Mouse (Mus musculus): ENCODE results near the gene Rad9b.
A peak's percentile ranks its signal among the peaks of the same experiment; 100 is the strongest.
"Not testable (repeated sequence)": the region's sequence is repeated elsewhere in the genome, so short reads cannot be mapped to it uniquely, and the experiment has no call there.

The Rad9b gene

DNA sequence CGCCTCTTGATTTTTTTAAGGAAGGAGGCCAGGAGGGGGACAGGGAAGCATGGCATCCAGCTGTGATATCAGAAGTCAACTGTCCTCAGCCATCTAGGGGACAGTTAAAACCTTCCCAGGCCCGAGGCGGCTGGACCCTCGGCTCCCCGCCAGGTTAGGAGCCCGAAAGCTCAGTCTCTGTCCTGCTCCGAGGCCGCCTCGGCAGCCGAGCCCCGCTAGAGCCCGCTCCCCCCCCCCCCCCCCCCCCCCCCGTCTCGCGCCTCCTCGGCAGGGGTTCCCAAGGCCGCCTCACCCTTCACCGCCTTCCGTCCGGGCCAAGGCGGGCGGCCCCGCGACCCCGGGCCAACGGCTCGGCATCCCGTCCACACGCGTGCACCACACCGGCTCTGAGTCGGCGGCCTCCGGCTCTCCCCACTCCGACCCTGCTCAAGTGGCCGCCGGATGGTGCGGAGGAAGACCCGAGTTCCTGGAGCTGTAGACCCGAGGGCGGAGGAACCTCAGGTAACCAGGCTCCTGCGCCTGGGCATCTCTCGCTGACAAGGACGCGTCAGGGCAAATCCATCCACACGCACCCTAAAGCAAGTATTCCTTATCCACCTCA, 17.7 kb upstream of the Rad9b start, which contains the start of gene Gpn3:
Gpn3 (plus strand) TSS at position 286 of the 601 bp plus-strand sequence.
- DNase-seq (ENCODE audit: low spot score in 2 of 2), result no peak

DNA sequence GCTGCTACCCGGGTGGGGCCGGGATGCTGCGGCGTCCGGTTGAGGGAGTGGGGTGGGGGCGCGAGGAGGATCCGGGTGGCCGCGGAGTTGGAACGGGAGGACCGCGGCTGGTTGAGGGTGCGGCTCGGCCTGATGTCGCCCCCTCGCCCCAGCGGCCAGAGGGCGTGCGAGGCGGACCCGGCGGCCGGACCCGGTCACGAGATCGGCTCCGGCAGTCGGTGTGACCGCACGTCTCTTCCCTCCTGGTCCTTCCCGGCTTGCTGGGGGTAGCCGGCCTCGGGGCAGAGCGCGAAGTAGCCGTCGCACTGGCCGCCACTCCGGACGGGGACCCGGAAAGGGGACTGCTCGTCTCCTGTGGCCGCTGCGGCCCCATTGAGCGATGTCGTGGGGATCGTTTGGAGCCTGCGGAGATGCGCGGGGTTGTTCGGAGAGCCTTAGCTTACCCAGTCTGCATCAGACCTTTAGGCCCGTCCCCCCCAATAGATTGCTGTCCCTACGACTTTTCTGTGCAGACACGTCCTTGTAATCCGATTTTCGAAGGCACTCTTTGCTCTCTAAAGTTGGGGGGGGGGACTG, 547 bp upstream of the Rad9b start:
- no peak for DNase-seq (ENCODE audit: low spot score in 2 of 2)

DNA sequence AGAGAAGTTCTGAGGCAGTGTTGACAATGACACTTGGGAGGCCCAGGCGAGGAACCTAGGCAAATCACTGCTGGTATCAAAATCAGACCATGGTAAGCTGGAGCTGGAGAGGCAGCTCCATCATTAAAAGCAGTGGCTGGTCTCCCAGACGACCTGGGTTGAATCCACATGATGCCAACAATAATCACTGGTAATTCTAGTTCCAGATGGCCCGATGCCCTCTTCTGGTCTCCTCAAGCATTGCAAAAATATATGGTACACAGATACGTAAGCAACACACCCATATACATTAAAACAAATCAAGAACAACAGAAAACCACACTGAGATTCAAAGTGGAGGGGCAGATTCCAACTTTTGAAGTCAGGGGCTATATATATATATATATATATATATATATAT, 8.3 kb downstream of the Rad9b start:
- DNase-seq (ENCODE audit: low spot score in 2 of 2), result no peak

DNA sequence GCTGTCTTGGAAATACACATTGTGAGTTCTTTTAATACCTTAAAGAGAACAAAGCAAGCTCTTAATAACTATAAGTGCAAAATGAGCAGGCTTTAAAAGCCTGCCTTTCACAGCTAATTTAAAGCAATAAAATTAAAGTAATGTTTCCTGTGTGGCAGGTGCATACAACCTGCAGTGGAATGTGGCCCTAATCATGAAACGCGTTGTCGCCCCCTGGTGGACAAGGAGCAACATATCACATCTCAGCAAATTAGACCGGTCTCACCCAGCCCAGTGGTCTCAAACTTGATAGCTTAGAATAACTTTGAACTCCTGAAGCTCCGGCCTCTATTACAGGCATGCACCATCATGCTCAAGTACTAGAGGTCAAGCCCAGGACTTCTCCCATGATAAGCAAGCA, 9.8 kb downstream of the Rad9b start:
- peak; percentile 28 to 34 for DNase-seq (ENCODE audit: low spot score in 2 of 2)

DNA sequence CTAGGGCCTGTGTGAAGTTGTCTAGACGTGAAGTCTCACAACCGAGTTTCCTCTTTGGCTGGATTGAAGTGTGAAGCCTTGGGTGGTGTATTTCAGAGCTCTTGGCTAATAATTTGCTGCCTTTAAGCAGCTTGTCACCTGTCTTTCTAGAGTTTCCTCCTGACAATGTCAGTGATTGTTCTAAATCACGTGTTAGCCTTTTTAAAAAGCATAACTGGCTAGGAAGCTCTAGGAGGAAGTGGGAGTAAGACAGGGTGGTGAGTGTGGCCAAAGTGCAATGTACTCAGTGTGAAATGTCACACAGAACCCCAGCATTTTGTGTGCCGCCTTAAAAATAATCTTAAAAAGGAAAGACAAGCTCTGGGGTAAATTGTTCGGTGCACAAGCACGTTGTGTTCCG, 10.3 kb downstream of the Rad9b start:
- DNase-seq (ENCODE audit: low spot score in 2 of 2), result no peak

DNA sequence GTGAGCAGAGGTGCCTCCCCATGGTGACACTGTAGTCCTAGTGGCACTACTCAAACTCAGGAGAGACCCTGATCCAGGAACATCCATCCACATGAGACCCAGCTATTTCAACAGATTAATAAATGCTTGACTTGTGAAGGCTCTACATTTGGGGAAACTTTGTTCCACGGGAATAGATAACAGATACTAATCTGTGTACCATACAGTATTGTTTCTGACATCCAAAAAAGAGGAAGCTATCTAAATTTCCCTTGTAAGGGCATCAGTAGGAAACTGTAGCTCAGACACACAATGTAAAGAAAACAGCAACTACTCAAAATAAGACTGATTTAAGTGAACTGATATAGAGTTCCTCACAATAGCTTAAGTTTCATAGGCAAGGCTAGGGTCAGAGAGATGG, 11.2 kb downstream of the Rad9b start:
- no peak for DNase-seq (ENCODE audit: low spot score in 2 of 2)

DNA sequence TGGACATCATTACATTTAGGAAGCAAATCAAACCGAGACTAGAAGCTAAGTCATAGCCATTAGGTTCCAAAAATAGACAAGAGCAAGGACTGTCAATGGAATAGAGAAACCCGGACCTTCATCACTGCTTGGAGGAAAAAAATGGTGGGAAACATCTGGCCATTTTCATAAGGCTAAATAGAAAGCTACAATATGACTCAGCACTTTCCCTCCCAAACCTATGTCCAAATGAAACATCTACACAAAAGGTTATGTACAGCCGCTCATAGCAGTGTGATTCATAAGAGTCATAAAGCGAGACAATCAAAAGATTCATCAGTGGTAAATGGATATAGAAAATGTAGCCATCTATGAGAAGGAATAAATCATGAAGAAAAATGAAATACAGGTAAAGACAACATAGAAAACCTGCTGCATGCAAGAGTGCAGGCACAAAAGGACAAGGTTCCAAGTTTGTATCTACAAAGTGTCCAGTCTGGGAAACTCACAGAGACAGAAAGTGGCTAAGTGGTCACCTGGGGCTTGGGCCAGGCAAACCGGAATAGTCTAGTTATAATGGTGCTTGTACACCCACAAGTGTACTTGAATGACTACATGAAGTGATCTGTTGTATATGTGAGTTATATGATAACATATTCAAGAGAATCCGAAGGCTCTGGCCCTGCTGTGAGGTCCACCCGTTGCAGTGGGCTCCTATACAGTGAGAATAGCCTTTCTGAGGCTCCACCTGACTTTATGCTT, 17.3 kb downstream of the Rad9b start:
- no peak for DNase-seq (ENCODE audit: low spot score in 2 of 2)

DNA sequence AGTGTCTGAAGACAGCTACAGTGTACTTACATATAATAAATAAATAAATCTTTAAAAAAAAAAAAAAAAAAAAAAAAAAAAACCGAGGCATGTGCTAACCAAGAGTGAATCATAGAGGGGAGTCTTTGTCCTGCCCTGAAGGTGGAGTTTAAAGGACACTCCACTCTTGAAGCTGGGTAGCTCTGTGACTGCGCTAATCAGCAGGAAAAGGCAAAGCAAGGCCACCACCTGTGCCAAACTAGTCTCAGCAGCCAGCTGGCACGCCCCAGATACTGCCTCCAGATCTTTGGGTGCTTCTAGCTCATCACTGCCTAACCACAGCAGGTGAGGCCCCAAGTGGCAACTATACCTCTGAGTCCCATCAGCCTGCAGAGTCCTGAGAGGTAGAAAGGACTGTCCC, 19.4 kb downstream of the Rad9b start:
- no peak for DNase-seq (ENCODE audit: low spot score in 2 of 2)

DNA sequence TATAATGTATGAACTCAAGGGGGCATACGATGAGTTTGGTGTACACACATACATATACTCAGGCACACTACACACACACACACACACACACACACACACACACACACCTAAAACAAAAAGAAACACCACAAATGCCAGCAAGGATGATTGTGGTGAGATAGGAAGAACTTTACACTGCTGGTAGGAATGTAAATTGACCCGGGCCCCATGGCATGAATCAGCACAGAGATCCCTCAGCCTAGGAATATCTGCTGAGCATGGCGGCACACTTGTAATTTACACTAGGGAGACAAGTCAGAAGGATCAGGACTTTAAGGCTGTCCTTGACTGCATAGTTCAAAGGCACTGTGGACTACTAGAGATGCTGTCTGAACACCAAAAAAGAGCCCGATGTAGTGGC, 23.8 kb downstream of the Rad9b start:
- no peak for DNase-seq (ENCODE audit: low spot score in 2 of 2)

DNA sequence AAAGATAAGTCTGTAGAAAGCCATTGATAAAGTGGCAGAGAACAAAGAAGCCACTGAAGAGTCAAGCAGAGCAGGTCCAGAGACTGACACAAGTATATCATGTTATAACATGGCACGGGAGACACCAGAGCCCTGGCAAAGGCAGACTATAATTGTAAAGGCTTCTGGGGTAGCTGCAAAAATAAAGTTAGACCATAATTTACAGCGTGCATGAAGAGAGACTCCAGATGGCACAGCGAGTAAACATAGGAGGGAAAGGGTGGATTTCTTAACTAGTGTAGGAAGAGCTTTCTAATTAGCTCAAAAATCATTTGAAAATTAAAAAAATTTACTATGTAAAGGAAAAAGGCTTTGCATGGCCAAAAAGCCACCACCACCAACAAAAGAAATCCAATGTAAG, 26.8 kb downstream of the Rad9b start:
- no peak for DNase-seq (ENCODE audit: low spot score in 2 of 2)

DNA sequence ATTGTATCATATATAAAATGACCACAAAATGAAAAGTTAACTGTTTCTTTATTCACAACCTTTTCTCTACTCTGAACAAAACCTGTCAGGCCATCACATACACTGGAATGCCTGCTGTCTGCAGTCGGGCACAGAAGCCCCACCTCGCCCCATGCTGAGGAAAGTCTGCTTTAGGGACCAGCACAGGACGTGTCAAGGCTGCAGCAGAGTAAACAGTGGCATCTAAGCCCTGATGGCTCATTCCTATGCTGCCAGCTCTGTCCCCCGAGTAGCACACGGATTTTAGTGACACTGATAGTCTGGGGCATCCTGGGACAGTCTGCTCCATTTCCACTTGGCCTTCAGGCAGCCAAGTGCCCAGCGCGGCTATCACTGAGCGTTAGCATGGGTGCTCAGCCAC, 28.6 kb downstream of the Rad9b start:
- DNase-seq (ENCODE audit: low spot score in 2 of 2), result no peak

DNA sequence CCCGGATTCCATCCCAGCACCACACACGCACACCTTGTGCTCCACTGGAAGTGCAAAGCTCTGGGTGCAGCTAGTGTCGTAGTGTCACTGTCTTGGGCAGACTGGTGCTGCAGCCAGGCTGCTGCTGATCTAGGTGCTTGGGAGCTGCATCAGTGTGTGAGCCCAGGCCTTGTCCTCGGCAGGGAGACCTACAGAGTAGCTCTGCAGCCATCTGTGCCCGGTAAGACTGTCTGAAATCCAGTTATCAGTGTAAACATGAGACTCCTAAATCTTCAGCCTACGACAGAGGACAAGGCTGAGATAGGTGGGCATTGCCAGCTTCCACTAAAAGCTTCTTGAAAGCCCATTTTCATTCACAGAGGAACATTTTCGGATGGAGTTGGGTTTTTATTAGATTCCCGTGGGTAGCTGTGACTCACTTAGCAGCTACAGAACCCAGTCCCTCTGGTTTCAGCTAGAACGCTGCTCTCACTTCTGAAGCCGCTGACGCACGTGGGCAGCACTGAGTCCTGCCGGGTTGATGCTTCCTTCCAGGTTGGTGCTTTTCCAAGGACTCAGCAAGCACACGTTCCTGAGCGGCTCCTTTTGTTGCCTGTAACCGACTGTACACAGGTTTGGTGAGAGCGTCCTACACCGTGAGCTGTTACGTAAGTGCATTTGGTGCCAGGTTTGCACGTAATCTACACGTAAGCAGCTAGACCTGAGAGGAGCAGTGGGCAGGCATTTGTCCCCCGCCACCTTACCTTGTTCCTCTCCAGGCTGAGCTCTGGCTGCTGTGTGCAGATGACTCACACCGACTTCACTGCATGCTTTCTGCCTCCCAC, 29.2 kb downstream of the Rad9b start:
- DNase-seq (ENCODE audit: low spot score in 2 of 2), result peak; percentile 88 to 94

DNA sequence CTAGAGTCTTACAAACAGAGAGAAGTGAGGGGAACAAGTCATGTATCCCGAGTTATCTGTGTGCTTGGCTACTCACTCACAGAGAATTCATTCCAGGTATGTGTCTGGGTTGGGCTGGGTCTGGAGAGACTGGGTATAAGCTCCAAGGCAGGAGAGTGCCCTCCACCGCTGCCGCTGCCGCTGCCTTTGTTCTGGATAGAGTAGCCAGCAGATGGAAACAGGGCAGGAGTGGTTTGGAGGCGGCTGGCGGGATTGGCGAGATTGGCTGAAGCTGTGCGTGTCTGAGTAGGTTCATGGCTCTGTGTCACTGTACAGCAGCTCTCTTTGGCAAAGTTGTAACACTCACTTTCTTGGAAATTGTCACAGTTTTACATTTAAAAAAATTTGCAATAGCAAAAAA, 30.5 kb downstream of the Rad9b start:
- no peak for DNase-seq (ENCODE audit: low spot score in 2 of 2)

DNA sequence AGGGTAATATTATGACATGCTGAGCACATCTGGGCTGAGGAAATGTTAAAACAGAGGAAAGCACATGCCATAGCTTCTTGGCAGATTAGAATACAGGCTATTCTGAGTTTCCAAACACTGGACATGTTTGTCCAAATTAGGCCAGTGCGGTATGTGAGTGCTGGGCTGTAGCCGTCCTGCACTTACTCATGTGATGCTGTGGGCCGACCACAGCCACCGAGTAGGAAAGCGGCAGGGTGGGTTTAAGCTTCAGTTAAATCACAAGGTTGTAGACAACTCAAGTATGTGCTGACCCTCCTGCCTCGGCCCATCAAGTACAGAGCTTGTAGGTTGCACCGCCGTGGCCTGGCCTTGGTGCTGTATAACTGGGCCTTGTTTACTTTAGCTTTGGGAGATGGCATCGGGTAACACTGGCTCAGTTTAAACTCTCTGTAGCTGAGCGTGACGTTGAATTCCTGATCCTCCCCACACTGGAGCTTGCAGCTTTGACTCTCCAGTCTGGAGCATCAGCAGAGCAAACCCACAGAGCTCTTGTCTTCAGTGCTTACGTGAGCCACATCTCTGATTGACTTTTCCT, 33.7 kb downstream of the Rad9b start:
- DNase-seq (ENCODE audit: low spot score in 2 of 2), result no peak

DNA sequence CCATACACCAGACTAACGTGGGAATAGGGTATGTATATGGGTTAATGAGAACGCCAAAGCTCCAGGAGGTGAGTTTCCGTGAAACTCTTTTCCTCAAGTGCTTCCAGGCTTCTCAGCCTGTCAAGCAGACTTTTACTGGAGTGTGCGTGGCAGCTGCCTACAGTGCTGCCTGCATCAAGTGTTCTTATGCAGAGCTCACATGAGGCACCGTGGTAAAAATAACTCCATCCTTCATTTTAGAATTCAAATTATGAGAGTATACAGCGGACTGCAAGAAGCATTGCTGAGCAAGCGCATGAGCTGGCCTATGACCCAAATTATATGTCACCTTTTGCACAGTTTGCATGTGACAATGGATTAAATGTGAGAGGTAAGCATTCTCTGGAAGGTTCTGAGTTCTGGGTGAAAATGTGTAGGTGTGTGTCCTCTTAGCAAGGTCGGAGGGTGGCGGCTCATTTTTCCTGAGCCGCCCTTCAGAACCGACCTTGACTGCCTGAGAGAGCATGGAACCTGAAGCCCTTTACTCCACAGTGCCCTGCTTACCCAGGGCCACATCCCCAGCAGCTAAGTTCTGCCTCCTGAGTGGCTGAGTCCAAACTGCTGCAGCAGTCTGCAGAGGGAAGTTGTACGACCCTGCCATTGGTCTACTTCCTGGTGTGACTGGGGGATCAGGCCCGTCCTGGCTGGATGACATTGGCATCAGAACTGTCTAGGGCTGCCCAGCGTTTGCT, 34.4 kb downstream of the Rad9b start:
- DNase-seq (ENCODE audit: low spot score in 2 of 2), result peak in 1 of 2 experiments; percentile 66

DNA sequence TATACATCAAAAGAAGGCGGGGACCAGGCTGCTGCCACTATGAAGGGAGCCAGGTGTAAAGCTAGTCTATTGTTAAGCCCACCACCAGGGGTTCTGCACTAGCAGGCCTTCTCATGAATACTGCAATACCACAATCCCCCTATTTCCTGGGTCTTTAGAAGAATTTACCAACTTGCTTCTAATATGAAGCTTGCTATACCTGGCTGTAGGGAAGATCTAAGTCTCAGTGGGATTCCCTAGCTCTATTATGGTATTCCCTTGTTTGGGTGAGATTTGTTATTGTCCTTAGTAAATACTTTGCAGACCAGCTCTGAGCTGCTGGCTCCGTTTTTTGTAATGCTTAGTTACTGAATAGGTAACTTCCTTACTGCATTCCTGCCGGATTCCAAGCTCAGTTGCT, 35.1 kb downstream of the Rad9b start:
- DNase-seq (ENCODE audit: low spot score in 2 of 2), result not testable (repeated sequence)

DNA sequence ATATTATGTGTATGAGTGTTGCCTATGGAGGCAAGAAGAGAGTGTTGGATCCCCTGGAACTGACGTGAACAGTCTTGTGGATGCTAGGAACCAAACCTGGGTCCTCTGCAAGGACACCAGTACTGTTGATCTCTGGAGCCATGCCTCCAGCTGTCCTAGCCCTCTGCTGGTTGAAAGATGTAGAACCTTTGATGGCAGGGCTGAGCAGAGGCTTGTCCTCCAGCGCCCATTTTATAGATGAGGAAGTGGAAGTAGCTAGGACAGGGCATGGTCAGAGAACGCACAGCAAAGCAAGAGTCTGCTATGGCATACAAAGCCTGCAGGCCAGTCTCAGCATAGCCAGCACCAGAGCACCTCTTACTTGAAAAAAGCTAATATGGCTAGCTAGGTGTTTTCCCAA, 35.9 kb downstream of the Rad9b start:
- no peak for DNase-seq (ENCODE audit: low spot score in 2 of 2)

DNA sequence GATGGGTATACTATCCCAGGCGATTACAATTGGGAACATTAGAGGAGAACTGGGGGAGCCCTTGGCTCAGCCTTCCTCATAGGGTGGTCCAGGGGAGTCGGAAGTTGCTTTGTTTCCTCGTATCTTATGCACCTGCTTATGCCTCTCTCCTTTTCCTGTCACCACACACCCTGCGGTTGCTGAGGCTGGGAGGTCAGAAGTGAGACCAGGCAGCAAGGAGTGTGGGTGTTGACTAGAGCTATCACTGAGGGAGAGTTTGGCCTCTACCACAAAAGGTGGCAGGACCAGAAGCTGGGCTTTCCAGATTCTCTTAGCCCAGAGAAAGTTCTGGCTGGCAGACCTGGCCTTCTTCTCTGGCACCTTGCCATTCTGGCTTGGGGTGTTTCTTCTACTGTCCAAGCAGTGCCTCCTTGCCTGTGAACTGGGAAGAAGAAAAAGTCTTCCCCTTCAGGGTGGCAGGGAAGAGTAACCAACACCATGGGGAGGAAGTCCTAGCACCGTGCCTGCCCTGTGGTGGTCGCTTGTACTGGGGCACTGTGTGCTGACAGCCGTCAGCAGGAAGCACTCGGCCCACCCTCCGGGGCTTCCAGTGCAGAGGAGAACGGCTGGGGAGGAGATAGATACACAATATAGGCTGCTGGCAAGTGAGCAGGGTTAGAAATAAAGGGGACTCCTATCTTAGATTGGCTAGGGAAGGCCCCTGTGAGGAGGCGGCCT, 36.5 kb downstream of the Rad9b start:
- DNase-seq (ENCODE audit: low spot score in 2 of 2), result no peak

DNA sequence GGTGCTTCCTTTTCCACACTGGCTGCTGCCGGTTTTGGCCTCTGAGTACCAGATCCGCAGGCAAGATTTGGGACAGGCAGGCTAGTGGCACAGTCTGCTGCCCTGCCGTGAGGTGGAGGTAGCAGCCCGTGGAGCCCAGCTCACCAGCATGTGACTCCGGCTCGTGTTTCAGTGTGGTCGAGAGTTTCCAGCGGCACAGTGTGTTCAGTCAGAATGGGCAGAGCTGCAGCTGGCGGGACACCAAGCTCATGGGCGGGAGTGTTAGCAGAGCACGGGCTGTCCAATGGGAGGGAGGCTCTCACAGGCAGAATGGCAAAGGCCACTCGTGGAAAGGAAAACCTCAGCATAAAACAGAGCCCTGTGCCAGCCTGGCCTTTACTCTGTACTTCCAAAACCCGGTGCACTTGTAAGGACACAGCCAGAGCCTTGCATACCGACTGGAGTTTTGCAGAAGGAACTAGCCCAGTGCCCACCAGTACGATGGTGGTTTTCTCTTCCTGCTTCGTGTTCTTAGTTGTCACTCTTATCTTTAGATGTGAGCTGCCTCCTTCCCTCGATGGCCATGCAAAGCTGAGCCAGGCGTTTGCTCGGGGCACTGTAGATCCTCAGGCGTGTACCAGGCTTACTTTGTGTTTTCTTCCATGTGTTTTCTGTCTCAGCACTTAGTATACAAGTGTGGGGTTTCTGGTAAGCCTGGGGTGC, 38.9 kb downstream of the Rad9b start:
- peak; percentile 90 to 94 for DNase-seq (ENCODE audit: low spot score in 2 of 2)
